Mouse (Mus musculus): ENCODE results near the gene Maml1.

GRCm38 (mm10) chr11:50321239-50321638 lies 29.1 kb upstream of the Maml1 start:
- TF ChIP-seq CTCF (IDR thresholded peaks at IDR 0.05; ENCODE audit: low read depth) (no peak), EP300 (IDR thresholded peaks at IDR 0.05; ENCODE audit: low read depth) (no peak)

All from liver, postnatal 0 days (tissue).